Mouse (Mus musculus): ENCODE data around the gene Map4k1. TPM values are rescaled to one million over a fixed set of nuclear protein-coding genes. Genes with fewer than 3 reads are reported as not detected.
A peak's percentile ranks its signal among the peaks of the same experiment; 100 is the strongest.

The Map4k1 gene
- polyA plus RNA-seq, 1 experiment from 2014 or later, result 6.7 TPM

DNA sequence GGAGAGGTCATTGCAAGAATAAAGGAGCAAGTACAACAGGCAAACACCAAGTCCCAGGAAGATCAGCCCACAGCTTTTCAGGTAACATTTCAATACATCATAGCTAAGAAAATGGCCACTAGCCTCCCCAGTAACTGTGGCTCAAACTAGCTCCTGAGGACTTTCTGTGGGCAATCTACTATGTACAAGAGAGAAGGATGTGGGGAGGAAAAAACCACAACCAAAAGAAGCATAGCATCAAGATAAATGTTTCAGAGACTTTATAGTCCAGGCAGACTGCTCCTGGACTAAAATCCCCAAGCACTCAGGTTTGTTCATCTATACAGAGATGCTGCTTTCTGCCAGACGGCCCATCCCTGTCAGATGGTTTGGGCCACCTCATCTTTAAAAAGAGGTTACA is 25.6 kb upstream of the Map4k1 start:
- Histone ChIP-seq H3K4me2 (replicated peaks) (no peak overlapping the region), H3K27ac (no peak overlapping the region), H3K36me3 (no peaks in the 10 kb centered on the region), H3K27me3 (no peaks in the 10 kb centered on the region), H3K4me1 (peaks cover 62% of the 10 kb centered on the region), H3K9me3 (no peaks in the 10 kb centered on the region), H3K4me3 (no peak overlapping the region), H3K9ac (no peak overlapping the region)
- ATAC-seq (ENCODE audit: insufficient number of reproducible peaks, insufficient read depth, low FRiP score, low TSS enrichment), result no peak
- 92% methylated on average over 1 of the region's 1 CpGs for WGBS

GRCm38 (mm10) chr7:28957286-28957685 is 24.6 kb upstream of the Map4k1 start:
- WGBS, result 83% methylated on average over 6 of the region's 6 CpGs
- Histone ChIP-seq H3K27me3 (no peaks in the 10 kb centered on the region), H3K36me3 (no peaks in the 10 kb centered on the region), H3K9ac (no peak overlapping the region), H3K4me3 (no peak overlapping the region), H3K4me2 (replicated peaks) (no peak overlapping the region), H3K4me1 (peaks cover 52% of the 10 kb centered on the region), H3K27ac (no peak overlapping the region), H3K9me3 (no peaks in the 10 kb centered on the region)
- ATAC-seq (ENCODE audit: insufficient number of reproducible peaks, insufficient read depth, low FRiP score, low TSS enrichment), result no peak

GRCm38 (mm10) chr7:28957997-28958725 is 23.7 kb upstream of the Map4k1 start:
- Histone ChIP-seq H3K9ac (no peak overlapping the region), H3K27ac (no peak overlapping the region), H3K4me2 (replicated peaks) (no peak overlapping the region), H3K27me3 (no peaks in the 10 kb centered on the region), H3K4me3 (no peak overlapping the region), H3K9me3 (no peaks in the 10 kb centered on the region), H3K36me3 (no peaks in the 10 kb centered on the region), H3K4me1 (peaks cover 43% of the 10 kb centered on the region)
- 72% methylated on average over 1 of the region's 1 CpGs for WGBS
- no peak for ATAC-seq (ENCODE audit: insufficient number of reproducible peaks, insufficient read depth, low FRiP score, low TSS enrichment)

- H3K36me3 ChIP-seq, result no peaks in the 10 kb centered on the region
- 0 out of 2 replicates have a peak overlapping the region, but pooled peaks have one; percentile 91 for H3K4me2 ChIP-seq (replicated peaks)
- no peaks in the 10 kb centered on the region for H3K9me3 ChIP-seq
- H3K4me3 ChIP-seq, result no peak overlapping the region
- ATAC-seq (ENCODE audit: insufficient number of reproducible peaks, insufficient read depth, low FRiP score, low TSS enrichment), result no peak
- H3K27me3 ChIP-seq, result no peaks in the 10 kb centered on the region
- no peak overlapping the region for H3K27ac ChIP-seq
- H3K9ac ChIP-seq, result peak overlapping the region; percentile 93; the same call in 1 of the 2 replicates
- WGBS, result 37% methylated on average over 1 of the region's 1 CpGs
- peaks cover 37% of the 10 kb centered on the region for H3K4me1 ChIP-seq
These were observed 23.1 kb upstream of the Map4k1 start for GRCm38 (mm10) chr7:28958770-28959169.

GRCm38 (mm10) chr7:28959505-28960045 is 22.3 kb upstream of the Map4k1 start:
- Histone ChIP-seq H3K4me2 (replicated peaks) (peak overlapping the region; percentile 91), H3K36me3 (no peaks in the 10 kb centered on the region), H3K27ac (peak overlapping the region; percentile 48; the same call in 1 of the 2 replicates), H3K4me3 (peak overlapping the region; percentile 92), H3K9me3 (no peaks in the 10 kb centered on the region), H3K9ac (peak overlapping the region; percentile 93; the same call in 1 of the 2 replicates), H3K4me1 (peaks cover 32% of the 10 kb centered on the region), H3K27me3 (no peaks in the 10 kb centered on the region)
- WGBS, result 49% methylated on average over 6 of the region's 6 CpGs
- no peak for ATAC-seq (ENCODE audit: insufficient number of reproducible peaks, insufficient read depth, low FRiP score, low TSS enrichment)

DNA sequence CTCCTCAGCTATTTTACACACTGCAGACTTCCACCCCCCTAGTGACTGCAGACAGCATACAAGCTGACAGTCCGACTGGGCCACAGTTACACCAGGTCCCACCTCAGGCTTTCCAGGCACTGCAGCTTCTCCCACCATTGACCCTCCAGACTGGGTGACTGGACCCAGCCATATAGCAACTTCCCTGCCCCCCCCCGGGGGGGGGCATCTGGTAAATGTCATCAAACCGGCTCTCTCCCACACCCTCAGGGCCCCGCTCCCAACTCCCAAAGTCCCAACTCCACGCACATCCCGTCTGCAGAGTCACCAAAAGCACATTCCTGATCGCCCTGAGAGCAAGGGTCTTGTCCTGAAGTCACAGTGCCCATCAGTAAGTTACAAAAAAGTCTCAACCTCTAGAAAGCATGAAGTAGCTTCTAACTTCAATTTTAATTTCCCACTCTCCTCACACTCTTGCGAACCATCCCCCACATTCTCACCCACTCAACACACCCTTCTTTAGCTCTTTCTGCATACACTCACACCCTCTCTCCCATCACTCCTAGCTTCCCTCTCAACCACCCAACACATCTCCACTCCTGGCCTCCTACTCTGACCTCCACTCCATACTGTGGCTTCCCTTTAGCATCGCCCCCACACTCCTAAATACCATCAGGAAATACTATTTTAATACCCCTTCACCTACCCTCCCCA is 21.4 kb upstream of the Map4k1 start:
- no peak for ATAC-seq (ENCODE audit: insufficient number of reproducible peaks, insufficient read depth, low FRiP score, low TSS enrichment)
- peaks cover 32% of the 10 kb centered on the region for H3K4me1 ChIP-seq
- no peaks in the 10 kb centered on the region for H3K9me3 ChIP-seq
- peak overlapping the region; percentile 91 for H3K4me2 ChIP-seq (replicated peaks)
- peak overlapping the region; percentile 93 for H3K9ac ChIP-seq
- no peaks in the 10 kb centered on the region for H3K36me3 ChIP-seq
- peak overlapping the region; percentile 87; the same call in 1 of the 2 replicates for H3K27ac ChIP-seq
- H3K27me3 ChIP-seq, result no peaks in the 10 kb centered on the region
- WGBS, result 21% methylated on average over 9 of the region's 9 CpGs
- peak overlapping the region; percentile 92 for H3K4me3 ChIP-seq

GRCm38 (mm10) chr7:28961584-28961926 is 20.3 kb upstream of the Map4k1 start:
- Histone ChIP-seq H3K9me3 (no peaks in the 10 kb centered on the region), H3K4me2 (replicated peaks) (peak overlapping the region; percentile 91), H3K4me3 (peak overlapping the region; percentile 92), H3K27me3 (no peaks in the 10 kb centered on the region), H3K9ac (peak overlapping the region; percentile 93), H3K36me3 (no peaks in the 10 kb centered on the region), H3K27ac (peak overlapping the region; percentile 87), H3K4me1 (peaks cover 32% of the 10 kb centered on the region)
- 1% methylated on average over 7 of the region's 7 CpGs for WGBS
- no peak for ATAC-seq (ENCODE audit: insufficient number of reproducible peaks, insufficient read depth, low FRiP score, low TSS enrichment)

DNA sequence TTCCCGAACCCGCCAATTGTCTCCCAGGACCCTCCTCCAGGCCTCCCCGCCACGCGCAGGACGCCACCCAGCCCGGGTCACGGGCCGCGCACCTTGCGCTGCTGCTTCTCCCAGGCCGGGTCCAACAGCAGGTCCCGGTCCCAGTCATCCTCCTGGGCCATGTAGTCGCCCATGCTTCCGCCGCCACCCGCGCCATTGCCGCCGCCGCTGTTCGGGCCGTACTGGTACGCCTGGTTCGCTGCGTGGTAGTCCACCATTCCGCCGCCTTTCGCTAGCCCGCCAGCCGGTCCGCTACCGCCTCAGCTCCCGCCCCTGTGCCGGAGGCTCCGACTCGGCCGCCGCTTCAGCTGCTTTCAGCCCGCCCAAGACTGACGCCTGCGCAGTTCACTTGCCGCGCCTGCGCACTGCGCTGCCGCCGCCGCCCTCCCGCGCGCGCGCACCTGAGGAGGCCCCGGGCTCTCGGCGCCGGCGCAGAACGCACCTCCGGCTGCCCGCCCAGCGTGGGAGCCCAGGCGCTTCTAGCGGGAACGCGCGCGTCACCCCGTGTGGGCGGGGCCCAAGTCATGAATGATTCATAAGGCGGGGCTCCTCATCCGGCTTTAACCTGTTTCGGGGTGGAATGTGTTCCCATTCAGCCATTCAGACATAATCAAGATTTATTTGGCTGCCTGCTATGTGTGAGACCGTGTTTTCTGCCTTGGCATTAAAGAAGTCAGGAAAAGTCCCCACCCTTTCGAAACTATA is 19.8 kb upstream of the Map4k1 start, which contains the start of gene Actn4:
Actn4 (minus strand) TSS at position 414 of the 744 bp plus-strand sequence.
- Histone ChIP-seq H3K4me3 (peak within 1 kb of the TSS; percentile 92), H3K4me2 (replicated peaks) (peak within 1 kb of the TSS; percentile 91), H3K36me3 (no peaks in the 10 kb centered on the region), H3K27me3 (no peaks in the 10 kb centered on the region), H3K27ac (peak within 1 kb of the TSS; percentile 87), H3K9ac (peak within 1 kb of the TSS; percentile 93), H3K9me3 (no peaks in the 10 kb centered on the region), H3K4me1 (peaks cover 32% of the 10 kb centered on the region)
- under 1% methylated on average over 76 of the region's 76 CpGs for WGBS
- peak; percentile 86 for ATAC-seq (ENCODE audit: insufficient number of reproducible peaks, insufficient read depth, low FRiP score, low TSS enrichment)

- Histone ChIP-seq H3K4me1 (peaks cover 27% of the 10 kb centered on the region), H3K9ac (no peak overlapping the region), H3K9me3 (no peaks in the 10 kb centered on the region), H3K4me3 (no peak overlapping the region), H3K36me3 (no peaks in the 10 kb centered on the region), H3K27me3 (no peaks in the 10 kb centered on the region), H3K27ac (no peak overlapping the region), H3K4me2 (replicated peaks) (no peak overlapping the region)
- WGBS, result 67% methylated on average over 3 of the region's 3 CpGs
- ATAC-seq (ENCODE audit: insufficient number of reproducible peaks, insufficient read depth, low FRiP score, low TSS enrichment), result no peak
These were observed 18.4 kb upstream of the Map4k1 start for GRCm38 (mm10) chr7:28963399-28963923.

DNA sequence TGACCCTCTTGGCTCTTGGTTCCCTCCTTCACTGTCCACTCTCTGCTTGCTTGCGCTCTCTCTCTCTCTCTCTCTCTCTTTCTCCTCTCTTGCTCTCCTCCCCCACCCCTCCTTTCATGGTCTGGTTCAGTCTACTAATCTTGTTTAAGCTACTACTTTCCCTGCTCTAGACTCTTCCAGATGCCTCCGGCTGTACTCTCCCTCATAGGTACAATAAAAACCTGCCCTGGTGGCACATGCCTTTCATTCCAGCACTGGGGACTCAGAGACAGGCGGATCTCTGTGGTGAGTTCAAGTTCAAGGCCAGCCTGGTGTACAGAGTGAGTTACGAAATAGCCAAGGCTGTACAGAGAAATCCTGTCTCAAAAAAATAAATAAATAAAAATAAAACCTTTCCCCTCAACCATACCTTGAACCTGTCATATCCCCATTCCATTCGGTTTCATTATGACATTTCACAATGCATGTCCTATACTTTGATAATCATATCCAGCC is 16.5 kb upstream of the Map4k1 start:
- WGBS, result 75% methylated on average over 5 of the region's 5 CpGs
- H3K27me3 ChIP-seq, result no peaks in the 10 kb centered on the region
- no peak overlapping the region for H3K4me3 ChIP-seq
- H3K4me1 ChIP-seq, result peaks cover 9% of the 10 kb centered on the region
- H3K9ac ChIP-seq, result no peak overlapping the region
- H3K27ac ChIP-seq, result no peak overlapping the region
- H3K9me3 ChIP-seq, result no peaks in the 10 kb centered on the region
- H3K4me2 ChIP-seq (replicated peaks), result no peak overlapping the region
- no peak for ATAC-seq (ENCODE audit: insufficient number of reproducible peaks, insufficient read depth, low FRiP score, low TSS enrichment)
- 0 out of 2 replicates have a peak, but pooled peaks cover 6% of the 10 kb centered on the region for H3K36me3 ChIP-seq

GRCm38 (mm10) chr7:28966181-28966580 is 15.7 kb upstream of the Map4k1 start:
- Histone ChIP-seq H3K4me2 (replicated peaks) (no peak overlapping the region), H3K4me3 (no peak overlapping the region), H3K27me3 (no peaks in the 10 kb centered on the region), H3K9ac (no peak overlapping the region), H3K9me3 (no peaks in the 10 kb centered on the region), H3K27ac (no peak overlapping the region), H3K36me3 (peaks cover 10% of the 10 kb centered on the region; the same call in 1 of the 2 replicates), H3K4me1 (peaks cover under 1% of the 10 kb centered on the region; the same call in 1 of the 2 replicates)
- ATAC-seq (ENCODE audit: insufficient number of reproducible peaks, insufficient read depth, low FRiP score, low TSS enrichment), result no peak
- 93% methylated on average over 4 of the region's 5 CpGs for WGBS

Data from embryonic facial prominence, embryonic 12.5 days (tissue).